Mouse (Mus musculus) ES-E14 (cell line): ENCODE measurements around the gene A630089N07Rik.
"Not testable (repeated sequence)": the region's sequence is repeated elsewhere in the genome, so short reads cannot be mapped to it uniquely, and the experiment has no call there.

Experiments
- HCFC1 ChIP-seq: IDR thresholded peaks from 2 replicates; pipeline ENCODE4 v1.6.1; 2012; ENCODE audit warnings: low read length, inconsistent platforms, borderline replicate concordance; ENCODE audit not compliant: insufficient read depth
- ZNF384 ChIP-seq: IDR thresholded peaks from 2 replicates; pipeline ENCODE4 v1.6.1; 2012; ENCODE audit warnings: low read depth, low read length, inconsistent platforms

- not testable (repeated sequence) for TF ChIP-seq HCFC1, ZNF384
Measured at GRCm38 (mm10) chr16:98079382-98079781, 2.9 kb downstream of the A630089N07Rik start.
